In the genomic region with DNA sequence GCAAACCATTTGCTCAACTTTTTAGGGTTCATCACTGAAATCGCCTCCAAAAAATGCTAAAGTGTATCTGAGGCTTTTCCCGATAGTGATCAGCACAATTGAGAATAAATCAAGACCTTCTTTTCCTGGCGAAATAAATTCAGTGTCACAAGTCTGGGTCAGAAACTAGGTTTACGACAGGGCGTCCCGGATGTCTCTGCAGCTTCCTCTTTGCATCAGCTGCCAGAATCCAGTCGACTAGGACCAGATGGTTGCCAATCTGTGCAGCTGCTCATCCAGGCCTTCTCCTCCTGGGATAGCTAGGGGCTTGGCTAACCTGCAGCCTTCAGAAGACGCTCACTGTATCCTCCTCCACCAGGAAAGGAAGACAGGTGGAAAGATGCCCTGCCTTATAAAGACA, we compare ENCODE assay signal across 11 mouse cellular contexts.
DNase-seq lines count a peak whose midpoint lies in the region; ATAC-seq and TF ChIP-seq lines count a peak whose summit lies in the region.
"Had no signal": no experiment of that assay in that cellular context is flagged by ENCODE, and none has a peak within 500 bp of the region (broad histone marks: within the 10 kb centered on the region; RNA-seq: fewer than 3 reads in every experiment).

No protein-coding gene starts in this region.

- no peak overlapping the region for H3K4me3 ChIP-seq in forebrain, embryonic 14.5 days (ENCODE audit: low read depth, low read length)
- H3K4me3 ChIP-seq in forebrain, embryonic 11.5 days (ENCODE audit: low read depth, low read length): no peak overlapping the region
- H3K4me3 ChIP-seq in kidney, postnatal 0 days (replicated peaks; ENCODE audit: low read depth, low read length): no peak overlapping the region
- H3K4me3 ChIP-seq: neural tube, embryonic 12.5 days had no signal

- H3K27me3 ChIP-seq in forebrain, embryonic 14.5 days (replicated peaks; ENCODE audit: control insufficient read depth, insufficient read depth, low read length): no peaks in the 10 kb centered on the region
- H3K27me3 ChIP-seq in forebrain, embryonic 11.5 days (ENCODE audit: control insufficient read depth, insufficient read depth, low read length): no peaks in the 10 kb centered on the region
- H3K27me3 ChIP-seq in kidney, postnatal 0 days (ENCODE audit: insufficient read depth, low read length): no peaks in the 10 kb centered on the region
- H3K27me3 ChIP-seq: CH12.LX; neural tube, embryonic 12.5 days had no signal

- DNase-seq in forebrain, embryonic 14.5 days (ENCODE audit: low spot score): peak; percentile 10
- no peak for DNase-seq in forebrain, embryonic 11.5 days (ENCODE audit: low spot score)
- peak; percentile 4 to 17 for DNase-seq in left cerebral cortex, postnatal 25 days (ENCODE audit: low spot score in 2 of 2)
- no peak for DNase-seq in left cerebral cortex, postnatal 36 days (ENCODE audit: low spot score in 2 of 2)
- DNase-seq in kidney, postnatal 0 days (ENCODE audit: low spot score): peak; percentile 54
- DNase-seq in layer of hippocampus, postnatal 14 days (ENCODE audit: low spot score in 2 of 2): peak; percentile 29
- DNase-seq in heart, postnatal 4 days: no peak
- DNase-seq in urinary bladder, adult 18-20 months (ENCODE audit: low spot score in 2 of 2): no peak

- H3K4me1 ChIP-seq in forebrain, embryonic 14.5 days (ENCODE audit: control insufficient read depth, insufficient read depth, low read length): no peaks in the 10 kb centered on the region
- no peaks in the 10 kb centered on the region for H3K4me1 ChIP-seq in forebrain, embryonic 11.5 days (replicated peaks; ENCODE audit: control insufficient read depth, insufficient read depth, low read length)
- no peaks in the 10 kb centered on the region for H3K4me1 ChIP-seq in kidney, postnatal 0 days (replicated peaks; ENCODE audit: insufficient read depth, low read length)
- H3K4me1 ChIP-seq: neural tube, embryonic 12.5 days had no signal

- intact Hi-C loops in left cerebral cortex, postnatal 25 days (cut with DNase I): loop anchor here (10.0 kb wide), 1 partner anchor 213 kb away; no protein-coding TSS in a partner anchor
- intact Hi-C loops in left cerebral cortex, postnatal 36 days (cut with DNase I): no loop called here

- H3K27ac ChIP-seq in forebrain, embryonic 14.5 days (ENCODE audit: low read depth, low read length): no peak overlapping the region
- no peak overlapping the region for H3K27ac ChIP-seq in forebrain, embryonic 11.5 days (ENCODE audit: low read depth, low read length)
- H3K27ac ChIP-seq in kidney, postnatal 0 days: no peak overlapping the region
- H3K27ac ChIP-seq: neural tube, embryonic 12.5 days had no signal

- no peaks in the 10 kb centered on the region for H3K36me3 ChIP-seq in forebrain, embryonic 14.5 days (ENCODE audit: control insufficient read depth, insufficient read depth, low read length)
- H3K36me3 ChIP-seq in forebrain, embryonic 11.5 days (ENCODE audit: control insufficient read depth, insufficient read depth, low read length): no peaks in the 10 kb centered on the region
- H3K36me3 ChIP-seq in kidney, postnatal 0 days (ENCODE audit: insufficient read depth, low read length): no peaks in the 10 kb centered on the region
- H3K36me3 ChIP-seq: neural tube, embryonic 12.5 days had no signal

- no peak overlapping the region for H3K9ac ChIP-seq in forebrain, embryonic 14.5 days (ENCODE audit: low read length)
- H3K9ac ChIP-seq in forebrain, embryonic 11.5 days (ENCODE audit: low read length): no peak overlapping the region
- H3K9ac ChIP-seq in kidney, postnatal 0 days (ENCODE audit: low read depth, low read length): no peak overlapping the region
- H3K9ac ChIP-seq: neural tube, embryonic 12.5 days had no signal

- no peaks in the 10 kb centered on the region for H3K9me3 ChIP-seq in forebrain, embryonic 14.5 days (replicated peaks; ENCODE audit: control insufficient read depth, low read length)
- H3K9me3 ChIP-seq in forebrain, embryonic 11.5 days (ENCODE audit: control insufficient read depth, low read length): no peaks in the 10 kb centered on the region
- H3K9me3 ChIP-seq in kidney, postnatal 0 days (replicated peaks; ENCODE audit: low read length): no peaks in the 10 kb centered on the region
- H3K9me3 ChIP-seq: neural tube, embryonic 12.5 days had no signal

- 82% methylated on average over 8 of the region's 8 CpGs for WGBS in forebrain, embryonic 14.5 days
- WGBS in forebrain, embryonic 11.5 days: 88% methylated on average over 8 of the region's 8 CpGs
- WGBS in kidney, postnatal 0 days: 42% methylated on average over 8 of the region's 8 CpGs

- no peak for ATAC-seq in forebrain, embryonic 14.5 days
- ATAC-seq in forebrain, embryonic 11.5 days (replicated peaks; ENCODE audit: low FRiP score): no peak
- ATAC-seq in kidney, postnatal 0 days (replicated peaks; ENCODE audit: low FRiP score, low read depth): no peak

- no peak for TF ChIP-seq CTCF in kidney, postnatal 0 days (IDR thresholded peaks at IDR 0.05; ENCODE audit: low read depth)

- H3K4me2 ChIP-seq in forebrain, embryonic 14.5 days (ENCODE audit: low read length): no peak overlapping the region
- H3K4me2 ChIP-seq in forebrain, embryonic 11.5 days (ENCODE audit: low read depth, low read length, severe bottlenecking): no peak overlapping the region
- H3K4me2 ChIP-seq in kidney, postnatal 0 days (ENCODE audit: low read length): no peak overlapping the region
- H3K4me2 ChIP-seq: liver, embryonic 11.5 days; neural tube, embryonic 12.5 days had no signal

Comparison
In these comparisons a context has a peak if more than half of its experiments do, and no peak if none do; other contexts are left out.
1. DNase-seq: peak in forebrain, embryonic 14.5 days (single experiment), left cerebral cortex, postnatal 25 days (2 of 2), kidney, postnatal 0 days (single experiment) and layer of hippocampus, postnatal 14 days (2 of 2); none in forebrain, embryonic 11.5 days (single experiment), left cerebral cortex, postnatal 36 days (0 of 2), heart, postnatal 4 days (single experiment) and urinary bladder, adult 18-20 months (0 of 2).